Mouse (Mus musculus): ENCODE results near the gene Cdc42ep2. TPM values are rescaled to one million over a fixed set of nuclear protein-coding genes. Genes with fewer than 3 reads are reported as not detected.
"Not testable (repeated sequence)": the region's sequence is repeated elsewhere in the genome, so short reads cannot be mapped to it uniquely, and the experiment has no call there.

Gene Cdc42ep2
- polyA plus RNA-seq, 1 experiment from 2014 or later, result 12.3 TPM

- Histone ChIP-seq H3K27ac (replicated peaks; ENCODE audit: low read depth, low read length) (no peak overlapping the region), H3K9ac (replicated peaks; ENCODE audit: low read length) (no peak overlapping the region), H3K4me3 (replicated peaks; ENCODE audit: low read depth, low read length) (no peak overlapping the region), H3K4me1 (ENCODE audit: control insufficient read depth, insufficient read depth, low read length) (peaks cover 19% of the 10 kb centered on the region), H3K9me3 (ENCODE audit: control insufficient read depth, low read length) (no peaks in the 10 kb centered on the region), H3K4me2 (ENCODE audit: low read length) (no peak overlapping the region), H3K36me3 (ENCODE audit: control insufficient read depth, insufficient read depth, low read length) (peaks cover 17% of the 10 kb centered on the region), H3K27me3 (ENCODE audit: control insufficient read depth, insufficient read depth, low read length) (no peaks in the 10 kb centered on the region)
- WGBS, result 96% methylated on average over 12 of the region's 12 CpGs
- DNase-seq (no peak), ATAC-seq (ENCODE audit: low FRiP score, low TSS enrichment) (no peak)
Measured at GRCm38 (mm10) chr19:5891521-5892258, 32.9 kb downstream of the Cdc42ep2 start.

- 75% methylated on average over 4 of the region's 4 CpGs for WGBS
- DNase-seq (no peak), ATAC-seq (ENCODE audit: low FRiP score, low TSS enrichment) (no peak)
- H3K4me3 ChIP-seq (replicated peaks; ENCODE audit: low read depth, low read length), result no peak overlapping the region
- H3K9me3 ChIP-seq (ENCODE audit: control insufficient read depth, low read length), result no peaks in the 10 kb centered on the region
- H3K27ac ChIP-seq (replicated peaks; ENCODE audit: low read depth, low read length), result no peak overlapping the region
- H3K36me3 ChIP-seq (ENCODE audit: control insufficient read depth, insufficient read depth, low read length), result 0 out of 2 replicates have a peak, but pooled peaks cover 6% of the 10 kb centered on the region
- no peak overlapping the region for H3K4me2 ChIP-seq (ENCODE audit: low read length)
- no peak overlapping the region for H3K9ac ChIP-seq (replicated peaks; ENCODE audit: low read length)
- peaks cover 19% of the 10 kb centered on the region for H3K4me1 ChIP-seq (ENCODE audit: control insufficient read depth, insufficient read depth, low read length)
- H3K27me3 ChIP-seq (ENCODE audit: control insufficient read depth, insufficient read depth, low read length), result no peaks in the 10 kb centered on the region
Measured at GRCm38 (mm10) chr19:5889211-5889610, 35.4 kb downstream of the Cdc42ep2 start.

GRCm38 (mm10) chr19:5887234-5887815 lies 37.3 kb downstream of the Cdc42ep2 start:
- H3K4me1 ChIP-seq (ENCODE audit: control insufficient read depth, insufficient read depth, low read length), result peaks cover 10% of the 10 kb centered on the region
- WGBS, result 85% methylated on average over 3 of the region's 3 CpGs
- ATAC-seq (ENCODE audit: low FRiP score, low TSS enrichment), result no peak

GRCm38 (mm10) chr19:5885838-5886237 lies 38.8 kb downstream of the Cdc42ep2 start:
- Histone ChIP-seq H3K9me3 (ENCODE audit: control insufficient read depth, low read length) (no peaks in the 10 kb centered on the region), H3K4me3 (replicated peaks; ENCODE audit: low read depth, low read length) (no peak overlapping the region), H3K27me3 (ENCODE audit: control insufficient read depth, insufficient read depth, low read length) (no peaks in the 10 kb centered on the region), H3K36me3 (ENCODE audit: control insufficient read depth, insufficient read depth, low read length) (no peaks in the 10 kb centered on the region), H3K4me2 (ENCODE audit: low read length) (no peak overlapping the region), H3K27ac (replicated peaks; ENCODE audit: low read depth, low read length) (no peak overlapping the region), H3K4me1 (ENCODE audit: control insufficient read depth, insufficient read depth, low read length) (no peaks in the 10 kb centered on the region), H3K9ac (replicated peaks; ENCODE audit: low read length) (no peak overlapping the region)
- peak; percentile 27 for DNase-seq
- whole genome bisulfite sequencing, result 58% methylated on average over 4 of the region's 4 CpGs
- no peak for ATAC-seq (ENCODE audit: low FRiP score, low TSS enrichment)

More at GRCm38 (mm10) chr19:5887234-5887815, 37.3 kb downstream of the Cdc42ep2 start:
- no peak overlapping the region for H3K4me3 ChIP-seq (replicated peaks; ENCODE audit: low read depth, low read length)
- H3K9ac ChIP-seq (replicated peaks; ENCODE audit: low read length), result no peak overlapping the region
- H3K27me3 ChIP-seq (ENCODE audit: control insufficient read depth, insufficient read depth, low read length), result no peaks in the 10 kb centered on the region
- no peak overlapping the region for H3K27ac ChIP-seq (replicated peaks; ENCODE audit: low read depth, low read length)
- no peak for DNase-seq
- H3K9me3 ChIP-seq (ENCODE audit: control insufficient read depth, low read length), result no peaks in the 10 kb centered on the region
- 0 out of 2 replicates have a peak, but pooled peaks cover 6% of the 10 kb centered on the region for H3K36me3 ChIP-seq (ENCODE audit: control insufficient read depth, insufficient read depth, low read length)
- no peak overlapping the region for H3K4me2 ChIP-seq (ENCODE audit: low read length)

GRCm38 (mm10) chr19:5883935-5884334 lies 40.7 kb downstream of the Cdc42ep2 start:
- H3K4me1 ChIP-seq (ENCODE audit: control insufficient read depth, insufficient read depth, low read length), result no peaks in the 10 kb centered on the region
- no peaks in the 10 kb centered on the region for H3K36me3 ChIP-seq (ENCODE audit: control insufficient read depth, insufficient read depth, low read length)
- no peaks in the 10 kb centered on the region for H3K9me3 ChIP-seq (ENCODE audit: control insufficient read depth, low read length)
- H3K27ac ChIP-seq (replicated peaks; ENCODE audit: low read depth, low read length), result no peak overlapping the region
- H3K27me3 ChIP-seq (ENCODE audit: control insufficient read depth, insufficient read depth, low read length), result no peaks in the 10 kb centered on the region
- no peak overlapping the region for H3K4me2 ChIP-seq (ENCODE audit: low read length)
- no peak for DNase-seq
- WGBS, result 48% methylated on average over 1 of the region's 1 CpGs
- H3K9ac ChIP-seq (replicated peaks; ENCODE audit: low read length), result no peak overlapping the region
- no peak overlapping the region for H3K4me3 ChIP-seq (replicated peaks; ENCODE audit: low read depth, low read length)
- ATAC-seq (ENCODE audit: low FRiP score, low TSS enrichment), result no peak

- WGBS, result 89% methylated on average over 5 of the region's 5 CpGs
- H3K36me3 ChIP-seq (ENCODE audit: control insufficient read depth, insufficient read depth, low read length); H3K9ac ChIP-seq (replicated peaks; ENCODE audit: low read length); H3K9me3 ChIP-seq (ENCODE audit: control insufficient read depth, low read length); H3K4me1 ChIP-seq (ENCODE audit: control insufficient read depth, insufficient read depth, low read length); H3K4me2 ChIP-seq (ENCODE audit: low read length); ATAC-seq (ENCODE audit: low FRiP score, low TSS enrichment); H3K27me3 ChIP-seq (ENCODE audit: control insufficient read depth, insufficient read depth, low read length); H3K4me3 ChIP-seq (replicated peaks; ENCODE audit: low read depth, low read length); H3K27ac ChIP-seq (replicated peaks; ENCODE audit: low read depth, low read length); DNase-seq: not testable (repeated sequence)
Measured at GRCm38 (mm10) chr19:5882079-5882478, 42.5 kb downstream of the Cdc42ep2 start.

- Histone ChIP-seq H3K4me3 (replicated peaks; ENCODE audit: low read depth, low read length) (no peak overlapping the region), H3K27ac (replicated peaks; ENCODE audit: low read depth, low read length) (no peak overlapping the region), H3K4me2 (ENCODE audit: low read length) (no peak overlapping the region), H3K4me1 (ENCODE audit: control insufficient read depth, insufficient read depth, low read length) (no peaks in the 10 kb centered on the region), H3K9me3 (ENCODE audit: control insufficient read depth, low read length) (no peaks in the 10 kb centered on the region), H3K27me3 (ENCODE audit: control insufficient read depth, insufficient read depth, low read length) (no peaks in the 10 kb centered on the region), H3K9ac (replicated peaks; ENCODE audit: low read length) (no peak overlapping the region), H3K36me3 (ENCODE audit: control insufficient read depth, insufficient read depth, low read length) (no peaks in the 10 kb centered on the region)
- DNase-seq (no peak), ATAC-seq (ENCODE audit: low FRiP score, low TSS enrichment) (no peak)
- WGBS, result 95% methylated on average over 6 of the region's 6 CpGs
Measured at GRCm38 (mm10) chr19:5881155-5881554, 43.5 kb downstream of the Cdc42ep2 start.

GRCm38 (mm10) chr19:5879735-5880134 lies 44.9 kb downstream of the Cdc42ep2 start:
- 94% methylated on average over 7 of the region's 7 CpGs for WGBS

GRCm38 (mm10) chr19:5878916-5879315 lies 45.7 kb downstream of the Cdc42ep2 start:
- Histone ChIP-seq H3K27ac (replicated peaks; ENCODE audit: low read depth, low read length) (no peak overlapping the region), H3K4me1 (ENCODE audit: control insufficient read depth, insufficient read depth, low read length) (peaks cover 8% of the 10 kb centered on the region), H3K9me3 (ENCODE audit: control insufficient read depth, low read length) (no peaks in the 10 kb centered on the region), H3K4me3 (replicated peaks; ENCODE audit: low read depth, low read length) (no peak overlapping the region), H3K9ac (replicated peaks; ENCODE audit: low read length) (no peak overlapping the region), H3K36me3 (ENCODE audit: control insufficient read depth, insufficient read depth, low read length) (no peaks in the 10 kb centered on the region), H3K4me2 (ENCODE audit: low read length) (no peak overlapping the region), H3K27me3 (ENCODE audit: control insufficient read depth, insufficient read depth, low read length) (no peaks in the 10 kb centered on the region)
- WGBS, result 79% methylated on average over 3 of the region's 3 CpGs
- ATAC-seq (ENCODE audit: low FRiP score, low TSS enrichment) (no peak), DNase-seq (no peak)

More at GRCm38 (mm10) chr19:5879735-5880134, 44.9 kb downstream of the Cdc42ep2 start:
- Histone ChIP-seq H3K4me2 (ENCODE audit: low read length) (no peak overlapping the region), H3K27me3 (ENCODE audit: control insufficient read depth, insufficient read depth, low read length) (no peaks in the 10 kb centered on the region), H3K4me3 (replicated peaks; ENCODE audit: low read depth, low read length) (no peak overlapping the region), H3K27ac (replicated peaks; ENCODE audit: low read depth, low read length) (no peak overlapping the region), H3K9me3 (ENCODE audit: control insufficient read depth, low read length) (no peaks in the 10 kb centered on the region), H3K9ac (replicated peaks; ENCODE audit: low read length) (no peak overlapping the region), H3K36me3 (ENCODE audit: control insufficient read depth, insufficient read depth, low read length) (no peaks in the 10 kb centered on the region), H3K4me1 (ENCODE audit: control insufficient read depth, insufficient read depth, low read length) (no peaks in the 10 kb centered on the region)
- no peak for DNase-seq
- ATAC-seq (ENCODE audit: low FRiP score, low TSS enrichment), result no peak

Data from midbrain, embryonic 14.5 days (tissue).